Mouse (Mus musculus) MEL (cell line): Measurements from ENCODE around the gene Dis3l2. TPM values are rescaled to one million over a fixed set of nuclear protein-coding genes. Genes with fewer than 3 reads are reported as not detected.

Source experiments
- DNase-seq: peaks from one replicate; pipeline ENCODE4 v3.0.0; 2011; ENCODE audit warnings: low read depth, low spot score
- H3K27ac ChIP-seq: 2 replicates; pipeline ENCODE4 v1.5.1; 2012; ENCODE audit warnings: low read depth, mild to moderate bottlenecking, control low read depth, low read length, moderate library complexity; ENCODE audit not compliant: control insufficient read depth
- H3K27me3 ChIP-seq, 2 experiments: fragments of 150-350 bp in 1 of 2; sonication (generic) in 1 of 2; 2 replicates each; pipeline ENCODE4 v1.6.1; 2012; ENCODE audit warnings: low read length in 2 of 2, mild to moderate bottlenecking in 2 of 2, improper control_type of control experiment in 1 of 2, moderate library complexity in 1 of 2; ENCODE audit not compliant: insufficient read depth in 2 of 2, control insufficient read depth in 1 of 2
- H3K36me3 ChIP-seq, 2 experiments: 2 replicates each; pipeline ENCODE4 v1.6.1; 2012 to 2014; ENCODE audit warnings: low read length in 2 of 2, improper control_type of control experiment in 1 of 2, inconsistent platforms in 1 of 2, mild to moderate bottlenecking in 1 of 2; ENCODE audit not compliant: insufficient read depth in 2 of 2, control insufficient read depth in 1 of 2
- H3K4me1 ChIP-seq, 2 experiments: fragments of 150-350 bp in 1 of 2; sonication (generic) in 1 of 2; 2 replicates each; pipeline ENCODE4 v1.6.1; 2012; ENCODE audit warnings: low read length in 2 of 2, improper control_type of control experiment in 1 of 2, mild to moderate bottlenecking in 1 of 2; ENCODE audit not compliant: insufficient read depth in 2 of 2, control insufficient read depth in 1 of 2
- H3K4me3 ChIP-seq, 2 experiments: fragments of 150-350 bp in 1 of 2; sonication (generic) in 1 of 2; 2 replicates each; pipeline ENCODE4 v1.5.1; 2012; ENCODE audit warnings: low read depth in 2 of 2, low read length in 2 of 2, mild to moderate bottlenecking in 2 of 2, moderate library complexity in 2 of 2, control low read depth in 1 of 2, improper control_type of control experiment in 1 of 2; ENCODE audit not compliant: control insufficient read depth in 1 of 2, insufficient read depth in 1 of 2
- H3K79me2 ChIP-seq: 2 replicates; pipeline ENCODE4 v1.6.1; 2012; ENCODE audit warnings: mild to moderate bottlenecking, low read length, moderate library complexity; ENCODE audit not compliant: control insufficient read depth, poor library complexity, insufficient read depth
- H3K9ac ChIP-seq: 2 replicates; pipeline ENCODE4 v1.6.1; 2012; ENCODE audit warnings: low read depth, mild to moderate bottlenecking, control low read depth, low read length, moderate library complexity; ENCODE audit not compliant: control insufficient read depth, poor library complexity, severe bottlenecking
- H3K9me3 ChIP-seq: fragments of 150-350 bp; sonication (generic); replicated peaks from 2 replicates; pipeline ENCODE4 v1.6.1; 2012; ENCODE audit warnings: mild to moderate bottlenecking, low read length, improper control_type of control experiment, moderate library complexity; ENCODE audit not compliant: insufficient read depth
- BHLHE40 ChIP-seq: IDR thresholded peaks from 2 replicates; pipeline ENCODE4 v1.6.1; 2012; ENCODE audit warnings: low read depth, mild to moderate bottlenecking, inconsistent platforms, low read length, improper control_type of control experiment, borderline replicate concordance
- CHD1 ChIP-seq: IDR thresholded peaks from 2 replicates; pipeline ENCODE4 v1.6.1; 2012; ENCODE audit warnings: low read depth, mild to moderate bottlenecking, inconsistent platforms, low read length, improper control_type of control experiment
- CTCF ChIP-seq, 3 experiments: IDR thresholded peaks in 2 of 3; conservative IDR thresholded peaks in 1 of 3; 2 replicates each; pipeline ENCODE4 v1.5.1; 2011 to 2012; ENCODE audit warnings: low read length in 3 of 3, low read depth in 2 of 3, mild to moderate bottlenecking in 2 of 3, improper control_type of control experiment in 1 of 3, inconsistent platforms in 1 of 3, mixed read lengths in 1 of 3, moderate library complexity in 1 of 3; ENCODE audit not compliant: control insufficient read depth in 1 of 3, insufficient read depth in 1 of 3, poor library complexity in 1 of 3, severe bottlenecking in 1 of 3
- ELF1 ChIP-seq: IDR thresholded peaks from 2 replicates; pipeline ENCODE4 v1.6.1; 2014; ENCODE audit warnings: low read depth, mild to moderate bottlenecking, inconsistent platforms, low read length, improper control_type of control experiment, moderate library complexity
- EP300 ChIP-seq, 2 experiments: IDR thresholded peaks; 2 replicates each; pipeline ENCODE4 v1.6.1; 2011; ENCODE audit warnings: improper control_type of control experiment in 2 of 2, low read length in 2 of 2, low read depth in 1 of 2, mild to moderate bottlenecking in 1 of 2
- ETS1 ChIP-seq: IDR thresholded peaks from 2 replicates; pipeline ENCODE4 v1.6.1; 2012; ENCODE audit warnings: low read depth, mild to moderate bottlenecking, inconsistent platforms, low read length, improper control_type of control experiment, moderate library complexity
- HCFC1 ChIP-seq: IDR thresholded peaks from 2 replicates; pipeline ENCODE4 v1.6.1; 2012; ENCODE audit warnings: low read depth, mild to moderate bottlenecking, inconsistent platforms, low read length, improper control_type of control experiment, moderate library complexity
- JUND ChIP-seq: IDR thresholded peaks from 2 replicates; pipeline ENCODE4 v1.6.1; 2011; ENCODE audit warnings: low read depth, mild to moderate bottlenecking, improper control_type of control experiment, low read length
- KAT2A ChIP-seq: conservative IDR thresholded peaks from 2 replicates; pipeline ENCODE4 v1.6.1; 2012; ENCODE audit warnings: low read depth, low read length, improper control_type of control experiment, inconsistent platforms
- MAFK ChIP-seq: IDR thresholded peaks from 2 replicates; pipeline ENCODE4 v1.6.1; 2011; ENCODE audit warnings: low read depth, mild to moderate bottlenecking, low read length, improper control_type of control experiment, borderline replicate concordance
- MAZ ChIP-seq: IDR thresholded peaks from 2 replicates; pipeline ENCODE4 v1.6.1; 2012; ENCODE audit warnings: low read depth, mild to moderate bottlenecking, inconsistent platforms, low read length, improper control_type of control experiment
- MXI1 ChIP-seq: IDR thresholded peaks from 2 replicates; pipeline ENCODE4 v1.6.1; 2011; ENCODE audit warnings: mild to moderate bottlenecking, low read depth, low read length, improper control_type of control experiment
- MYB ChIP-seq: IDR thresholded peaks from 2 replicates; pipeline ENCODE4 v1.6.1; 2011; ENCODE audit warnings: mild to moderate bottlenecking, low read depth, low read length, improper control_type of control experiment
- MYC ChIP-seq: IDR thresholded peaks from 2 replicates; pipeline ENCODE4 v1.6.1; 2011; ENCODE audit warnings: low read depth, mild to moderate bottlenecking, low read length, improper control_type of control experiment, moderate library complexity
- NELFE ChIP-seq: IDR thresholded peaks from 2 replicates; pipeline ENCODE4 v1.6.1; 2011; ENCODE audit warnings: low read depth, low read length, improper control_type of control experiment
- NRF1 ChIP-seq: IDR thresholded peaks from 2 replicates; pipeline ENCODE4 v1.6.1; 2014; ENCODE audit warnings: low read depth, mild to moderate bottlenecking, inconsistent platforms, low read length, improper control_type of control experiment, moderate library complexity; ENCODE audit not compliant: poor library complexity, insufficient read depth, severe bottlenecking
- POLR2A ChIP-seq, 2 experiments: IDR thresholded peaks; 2 replicates each; pipeline ENCODE4 v1.6.1; 2011 to 2012; ENCODE audit warnings: low read length in 2 of 2, mild to moderate bottlenecking in 2 of 2, control low read depth in 1 of 2, improper control_type of control experiment in 1 of 2, low read depth in 1 of 2, moderate library complexity in 1 of 2; ENCODE audit not compliant: control insufficient read depth in 1 of 2, insufficient read depth in 1 of 2, poor library complexity in 1 of 2
- POLR2AphosphoS5 ChIP-seq: IDR thresholded peaks from 2 replicates; pipeline ENCODE4 v1.6.1; 2012; ENCODE audit warnings: low read depth, borderline replicate concordance, mild to moderate bottlenecking, inconsistent platforms, low read length, moderate library complexity, mixed read lengths
- RAD21 ChIP-seq: IDR thresholded peaks from 2 replicates; pipeline ENCODE4 v1.6.1; 2011; ENCODE audit warnings: mild to moderate bottlenecking, low read depth, low read length, improper control_type of control experiment
- RCOR1 ChIP-seq: IDR thresholded peaks from 2 replicates; pipeline ENCODE4 v1.6.1; 2012; ENCODE audit warnings: low read depth, mild to moderate bottlenecking, inconsistent platforms, low read length, improper control_type of control experiment
- SIN3A ChIP-seq: IDR thresholded peaks from 2 replicates; pipeline ENCODE4 v1.6.1; 2012; ENCODE audit warnings: low read length, improper control_type of control experiment, inconsistent platforms
- SMC3 ChIP-seq: IDR thresholded peaks from 2 replicates; pipeline ENCODE4 v1.6.1; 2011; ENCODE audit warnings: low read depth, low read length, improper control_type of control experiment
- TAL1 ChIP-seq: IDR thresholded peaks from 2 replicates; pipeline ENCODE4 v1.6.1; 2012; ENCODE audit warnings: mild to moderate bottlenecking, inconsistent platforms, low read length, moderate library complexity, mixed read lengths
- TBP ChIP-seq: IDR thresholded peaks from 2 replicates; pipeline ENCODE4 v1.8.0; 2011; ENCODE audit warnings: low read depth, low read length, improper control_type of control experiment
- TCF12 ChIP-seq: IDR thresholded peaks from 2 replicates; pipeline ENCODE4 v1.6.1; 2014; ENCODE audit warnings: low read depth, mild to moderate bottlenecking, inconsistent platforms, low read length, improper control_type of control experiment, moderate library complexity
- UBTF ChIP-seq: IDR thresholded peaks from 2 replicates; pipeline ENCODE4 v1.6.1; 2012; ENCODE audit warnings: low read depth, mild to moderate bottlenecking, inconsistent platforms, low read length, improper control_type of control experiment, moderate library complexity, borderline replicate concordance; ENCODE audit not compliant: insufficient read depth
- USF2 ChIP-seq, 2 experiments: IDR thresholded peaks; 2 replicates each; pipeline ENCODE4 v1.6.1; 2011 to 2012; ENCODE audit warnings: improper control_type of control experiment in 2 of 2, low read length in 2 of 2, borderline replicate concordance in 1 of 2, inconsistent platforms in 1 of 2, low read depth in 1 of 2, mild to moderate bottlenecking in 1 of 2; ENCODE audit not compliant: insufficient read depth in 1 of 2
- ZC3H11A ChIP-seq: IDR thresholded peaks from 2 replicates; pipeline ENCODE4 v1.6.1; 2012; ENCODE audit warnings: low read depth, mild to moderate bottlenecking, inconsistent platforms, low read length, improper control_type of control experiment
- ZKSCAN1 ChIP-seq: IDR thresholded peaks from 2 replicates; pipeline ENCODE4 v1.6.1; 2012; ENCODE audit warnings: low read depth, mild to moderate bottlenecking, inconsistent platforms, low read length, improper control_type of control experiment, moderate library complexity
- ZMIZ1 ChIP-seq: IDR thresholded peaks from 2 replicates; pipeline ENCODE4 v1.6.1; 2012; ENCODE audit warnings: low read depth, mild to moderate bottlenecking, inconsistent platforms, low read length, improper control_type of control experiment, moderate library complexity
- polyA plus RNA-seq, 2 experiments: library from polyadenylated mRNA; stranded (reverse) in 1 of 2; unstranded in 1 of 2; fragments of >175 nt in 1 of 2; fragments of >200 nt in 1 of 2; gene quantifications; 2 replicates each; pipeline versions ENCODE4 v1.2.1 to v1.2.4; 2012; ENCODE audit warnings: low replicate concordance in 2 of 2, low read depth in 1 of 2; ENCODE audit not compliant: insufficient read length in 2 of 2, insufficient read depth in 1 of 2, missing spikeins in 1 of 2
- total RNA-seq: library from RNA; depleted of rRNA; stranded (reverse); fragments of 300-350 nt; gene quantifications from 2 replicates; pipeline ENCODE4 v1.2.3, GENCODE M21; 2012

The Dis3l2 gene
- total and polyA plus RNA-seq, 3 experiments, result 16.9 to 17.3 TPM; not detected in 1

GRCm38 (mm10) chr1:86933656-86934055 lies 230.0 kb downstream of the Dis3l2 start:
- Histone ChIP-seq H3K4me1 (no peaks in the 10 kb centered on the region), H3K36me3 (no peaks in the 10 kb centered on the region), H3K9ac (no peak overlapping the region), H3K27me3 (no peaks in the 10 kb centered on the region), H3K79me2 (no peaks in the 10 kb centered on the region), H3K4me3 (no peak overlapping the region), H3K27ac (no peak overlapping the region), H3K9me3 (no peaks in the 10 kb centered on the region)
- DNase-seq, result no peak
- TF ChIP-seq ELF1, result no peak
- no peak for TF ChIP-seq ZMIZ1
- TF ChIP-seq MAZ, result no peak
- TF ChIP-seq MYB, result no peak

DNA sequence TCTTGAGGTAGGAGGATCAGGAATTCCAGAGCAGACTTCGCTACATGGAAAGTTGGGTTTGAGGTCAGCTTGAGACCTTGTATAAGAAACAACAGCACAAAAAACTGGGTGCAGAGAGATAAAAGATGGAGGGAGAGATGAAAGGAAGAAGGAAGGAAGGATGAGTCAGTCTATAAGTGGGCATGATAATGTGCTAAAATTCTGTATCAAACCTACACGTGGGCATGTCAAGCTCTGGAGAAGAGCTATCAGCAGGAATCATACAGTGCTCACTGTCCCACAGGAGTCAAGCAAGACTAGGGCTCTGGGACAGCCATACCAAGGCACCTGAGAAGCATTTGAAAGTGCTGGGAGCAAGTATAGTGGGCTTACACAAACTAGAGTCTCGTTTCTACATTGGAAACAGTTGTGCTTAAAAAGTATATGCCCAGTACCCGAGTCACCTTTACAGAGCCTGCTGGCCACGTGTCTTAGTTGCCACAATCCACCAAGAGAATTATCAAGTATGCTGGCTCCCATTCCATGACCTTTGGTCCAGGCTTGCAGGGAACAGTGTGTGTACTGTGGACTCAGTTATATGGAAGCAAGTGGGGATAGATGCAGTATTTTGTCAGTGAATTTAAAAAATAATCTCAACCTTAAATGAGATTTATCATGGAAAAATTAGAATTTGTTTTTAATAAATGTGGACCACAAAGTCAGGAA lies 248.0 kb downstream of the Dis3l2 start:
- no peak overlapping the region for H3K4me3 ChIP-seq
- H3K27ac ChIP-seq, result peak overlapping the region; percentile 32
- DNase-seq, result peak; percentile 50
- H3K4me1 ChIP-seq, result peaks cover 13 to 43% of the 10 kb centered on the region in 2 experiments
- H3K9ac ChIP-seq, result no peak overlapping the region
- H3K79me2 ChIP-seq, result no peaks in the 10 kb centered on the region
- H3K36me3 ChIP-seq, result peaks cover 0 to 51% of the 10 kb centered on the region in 2 experiments; a peak in 2 of 4 replicates
- H3K27me3 ChIP-seq, result no peaks in the 10 kb centered on the region
- no peaks in the 10 kb centered on the region for H3K9me3 ChIP-seq
- TF ChIP-seq KAT2A (no peak), SIN3A (0 out of 2 replicates have a peak, but pooled peaks have one; percentile 41), ETS1 (0 out of 2 replicates have a peak, but pooled peaks have one; percentile 50), ZKSCAN1 (no peak), UBTF (no peak), POLR2AphosphoS5 (no peak), MYC (peak; percentile 93; the same call in 1 of the 2 replicates), EP300 (IDR thresholded peaks at IDR 0.05; ENCODE audit: low read depth in 1 of 2, low read length in 2 of 2) (peak; percentile 85 to 92), HCFC1 (no peak), MXI1 (peak; percentile 51; the same call in 1 of the 2 replicates), RCOR1 (peak; percentile 56), NELFE (no peak), TBP (no peak), CHD1 (no peak), NRF1 (no peak), CTCF (IDR thresholded peaks at IDR 0.05 in 2 of 3, conservative IDR thresholded peaks at IDR 0.05 in 1 of 3; ENCODE audit: control insufficient read depth in 1 of 3, insufficient read depth in 1 of 3, low read depth in 2 of 3, low read length in 3 of 3, poor library complexity in 1 of 3, severe bottlenecking in 1 of 3) (no peak), ZMIZ1 (no peak), RAD21 (no peak), MAFK (no peak), TAL1 (no peak), ZC3H11A (no peak), MYB (no peak), BHLHE40 (no peak), POLR2A (IDR thresholded peaks at IDR 0.05; ENCODE audit: control insufficient read depth in 1 of 2, insufficient read depth in 1 of 2, low read depth in 1 of 2, low read length in 2 of 2, poor library complexity in 1 of 2) (no peak), TCF12 (peak; percentile 61; the same call in 1 of the 2 replicates), SMC3 (no peak), JUND (peak; percentile 77; the same call in 1 of the 2 replicates), USF2 (IDR thresholded peaks at IDR 0.05; ENCODE audit: borderline replicate concordance in 1 of 2, insufficient read depth in 1 of 2, low read depth in 1 of 2, low read length in 2 of 2) (no peak), ELF1 (no peak)
